Mouse (Mus musculus): Measurements from ENCODE around the gene 4931423N10Rik. TPM values are rescaled to one million over a fixed set of nuclear protein-coding genes. Genes with fewer than 3 reads are reported as not detected.

Gene 4931423N10Rik
- not detected in 2 replicates for polyA plus RNA-seq (2015; fragmentation: Nextera tagmentation; extraction: Ambion mirVana)

DNA sequence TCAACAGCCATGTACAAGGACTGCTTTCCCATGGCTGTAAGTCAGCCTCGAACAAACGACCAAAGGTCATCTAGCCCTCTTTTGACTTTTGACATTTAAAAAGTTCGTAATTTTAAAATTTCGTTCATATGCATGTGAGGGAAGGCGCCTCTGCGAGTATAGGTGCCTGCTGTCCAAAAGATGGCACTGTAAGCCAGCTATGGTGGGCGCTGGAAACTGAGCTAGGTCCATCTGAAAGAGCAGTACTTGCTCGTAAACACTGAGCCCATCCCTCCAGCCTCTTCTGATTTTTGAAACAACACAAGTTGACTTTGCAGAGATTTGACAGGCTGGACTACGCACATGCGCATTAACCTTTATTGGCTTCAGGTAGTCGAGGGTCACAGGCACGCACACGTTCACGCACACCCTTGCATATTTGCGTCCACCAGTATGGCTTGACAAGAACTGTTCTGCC, at the start of gene 4931423N10Rik:
4931423N10Rik (plus strand) TSS at position 407 of the 457 bp plus-strand sequence.

Other genes starting within 250 kb of the 4931423N10Rik start
- gene Abi1, start 167.2 kb upstream of the 4931423N10Rik start, polyA plus RNA-seq (2015; fragmentation: Nextera tagmentation; extraction: Ambion mirVana): 40.0 and 44.3 TPM in 2 replicates
- 18.2 and 21.3 TPM in 2 replicates for gene Acbd5, start 139.3 kb upstream of the 4931423N10Rik start, polyA plus RNA-seq (2015; fragmentation: Nextera tagmentation; extraction: Ambion mirVana)
- 2.2 and 3.6 TPM in 2 replicates for gene Mastl, start 51.5 kb upstream of the 4931423N10Rik start, polyA plus RNA-seq (2015; fragmentation: Nextera tagmentation; extraction: Ambion mirVana)
- 40.3 and 48.7 TPM in 2 replicates for gene Yme1l1, start 51.1 kb upstream of the 4931423N10Rik start, polyA plus RNA-seq (2015; fragmentation: Nextera tagmentation; extraction: Ambion mirVana)
- gene Nxph2, start 113.8 kb downstream of the 4931423N10Rik start, polyA plus RNA-seq (2015; fragmentation: Nextera tagmentation; extraction: Ambion mirVana): not detected in 2 replicates

Measured in urinary bladder, postnatal 0 days (tissue).